Mouse (Mus musculus) kidney, embryonic 15.5 days (tissue): Measurements from ENCODE around the gene Chml. TPM values are rescaled to one million over a fixed set of nuclear protein-coding genes. Genes with fewer than 3 reads are reported as not detected.
A peak's percentile ranks its signal among the peaks of the same experiment; 100 is the strongest.

Experiments
- ATAC-seq: fragments of 200-750 bp; cut with Nextera tagmentation; replicated peaks from 2 replicates; pipeline ENCODE4 v1.8.0; 2017; ENCODE audit warnings: moderate TSS enrichment; ENCODE audit not compliant: low FRiP score
- H3K27ac ChIP-seq: fragments of 300-500 bp; sonication (generic); 2 replicates; pipeline ENCODE4 v1.5.1; 2015; ENCODE audit warnings: mild to moderate bottlenecking, inconsistent platforms
- H3K27me3 ChIP-seq: fragments of 300-500 bp; sonication (generic); 2 replicates; pipeline ENCODE4 v1.6.1; 2015; ENCODE audit warnings: inconsistent platforms
- H3K36me3 ChIP-seq: fragments of 300-500 bp; sonication (generic); 2 replicates; pipeline ENCODE4 v1.6.1; 2015; ENCODE audit warnings: inconsistent platforms
- H3K4me1 ChIP-seq: fragments of 300-500 bp; sonication (generic); 2 replicates; pipeline ENCODE4 v1.6.1; 2015; ENCODE audit warnings: inconsistent platforms
- H3K4me2 ChIP-seq: fragments of 300-500 bp; sonication (generic); 2 replicates; pipeline ENCODE4 v1.6.1; 2015; ENCODE audit warnings: moderate library complexity, mild to moderate bottlenecking, inconsistent platforms
- H3K4me3 ChIP-seq: fragments of 300-500 bp; sonication (generic); replicated peaks from 2 replicates; pipeline ENCODE4 v1.5.1; 2015; ENCODE audit warnings: mild to moderate bottlenecking, inconsistent platforms
- H3K9ac ChIP-seq: fragments of 300-500 bp; sonication (generic); 2 replicates; pipeline ENCODE4 v1.6.1; 2015; ENCODE audit warnings: mild to moderate bottlenecking, inconsistent platforms
- H3K9me3 ChIP-seq: fragments of 300-500 bp; sonication (generic); replicated peaks from 2 replicates; pipeline ENCODE4 v1.6.1; 2016; ENCODE audit warnings: inconsistent platforms
- WGBS: fragments of 180-500 bp; shearing (Covaris S2); methylation state at CpG from one replicate; pipeline ENCODE4 v1.1.7; 2015; ENCODE audit warnings: mixed read lengths; 5-methylcytosine and 5-hydroxymethylcytosine counted together
- polyA plus RNA-seq: library from polyadenylated mRNA; unstranded; fragments of >200 nt; fragmentation: Nextera tagmentation; extraction: Ambion mirVana; gene quantifications from 2 replicates; pipeline ENCODE4 v1.2.1, GENCODE M21; 2015

Chml gene
- polyA plus RNA-seq, 1 experiment from 2014 or later, result 3.4 TPM

DNA sequence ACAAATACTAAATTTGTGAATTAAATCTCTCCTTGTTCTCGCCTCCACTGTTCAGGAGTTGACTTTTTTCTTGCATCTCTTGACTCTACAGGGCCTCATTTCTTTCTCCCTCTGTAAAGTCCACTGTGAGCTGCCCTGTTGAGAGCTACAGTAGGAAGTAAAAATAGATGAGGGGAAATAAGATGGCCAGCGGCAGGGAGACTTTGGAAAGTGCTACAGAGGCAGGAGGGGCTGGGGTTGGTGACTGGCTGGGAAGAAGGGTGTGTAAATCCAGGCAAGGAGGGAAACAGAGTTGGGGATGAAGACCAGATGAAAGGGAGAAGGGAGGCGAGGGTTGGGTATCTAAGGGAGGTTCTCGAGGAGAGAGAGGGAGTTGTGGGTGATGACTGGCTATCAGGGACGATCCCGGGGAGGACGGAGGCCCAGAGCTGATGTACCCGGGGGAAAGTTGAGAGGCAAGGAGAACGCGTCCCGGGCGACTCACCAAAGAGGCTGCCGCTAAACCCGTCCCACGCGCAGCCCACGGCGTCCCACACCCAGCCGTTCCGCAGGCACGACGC lies 935 bp downstream of the Chml start:
- H3K9me3 ChIP-seq, result no peaks in the 10 kb centered on the region
- under 1% methylated on average over 21 of the region's 22 CpGs for WGBS
- H3K4me1 ChIP-seq, result peaks cover 18% of the 10 kb centered on the region
- ATAC-seq, result peak; percentile 1; the same call in 1 of the 2 replicates
- peaks cover 13% of the 10 kb centered on the region for H3K36me3 ChIP-seq
- H3K27ac ChIP-seq, result peak overlapping the region; percentile 91
- peak overlapping the region; percentile 91 for H3K4me2 ChIP-seq
- H3K27me3 ChIP-seq, result no peaks in the 10 kb centered on the region
- peak overlapping the region; percentile 80 for H3K4me3 ChIP-seq
- H3K9ac ChIP-seq, result peak overlapping the region; percentile 74

DNA sequence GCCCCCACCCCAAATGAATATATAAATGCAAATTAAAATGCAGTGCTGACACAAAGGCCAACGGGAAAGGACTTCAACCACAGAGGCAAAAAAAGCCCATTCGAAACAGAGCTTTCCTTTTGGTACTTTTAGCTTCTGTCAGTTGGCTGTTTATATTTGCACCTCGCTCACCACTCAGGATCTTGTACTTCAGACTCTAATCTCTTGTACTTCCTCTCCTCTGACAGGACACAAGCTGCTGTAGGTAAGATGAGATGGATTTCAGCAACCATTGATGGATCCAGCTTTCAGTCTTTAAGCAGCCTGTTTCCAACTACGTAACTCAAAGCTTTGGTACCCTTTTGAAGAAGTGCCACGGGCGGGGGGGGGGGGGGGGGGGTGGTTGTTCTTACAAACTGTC lies 11.7 kb downstream of the Chml start:
- Histone ChIP-seq H3K9ac (no peak overlapping the region), H3K36me3 (peaks cover 5% of the 10 kb centered on the region), H3K4me3 (no peak overlapping the region), H3K9me3 (no peaks in the 10 kb centered on the region), H3K4me2 (no peak overlapping the region), H3K27ac (no peak overlapping the region), H3K27me3 (no peaks in the 10 kb centered on the region), H3K4me1 (no peaks in the 10 kb centered on the region)
- ATAC-seq, result no peak
- WGBS, result 87% methylated on average over 6 of the region's 6 CpGs

DNA sequence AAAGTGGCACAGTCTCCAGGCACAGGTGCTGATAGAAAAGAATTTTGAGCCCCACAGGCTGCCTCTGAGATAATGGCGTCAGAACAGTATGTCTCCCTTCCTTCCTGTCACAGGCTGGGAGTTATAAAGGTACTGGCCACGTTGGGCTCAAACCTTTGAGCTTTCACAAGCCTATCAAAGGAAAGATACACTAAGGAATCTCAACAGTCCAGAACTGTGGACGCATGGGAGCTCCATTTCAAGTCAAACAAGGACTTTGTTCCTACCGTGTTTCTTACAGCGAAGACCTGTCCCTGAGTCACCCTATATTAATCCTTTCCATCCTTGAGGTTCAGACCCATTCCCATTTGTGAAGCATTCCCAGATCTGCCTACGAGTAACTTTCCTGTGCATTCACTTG lies 15.2 kb downstream of the Chml start:
- Histone ChIP-seq H3K4me2 (no peak overlapping the region), H3K9ac (no peak overlapping the region), H3K36me3 (no peaks in the 10 kb centered on the region), H3K4me1 (no peaks in the 10 kb centered on the region), H3K27ac (no peak overlapping the region), H3K9me3 (no peaks in the 10 kb centered on the region), H3K27me3 (no peaks in the 10 kb centered on the region), H3K4me3 (no peak overlapping the region)
- WGBS, result 84% methylated on average over 6 of the region's 6 CpGs
- ATAC-seq, result no peak

DNA sequence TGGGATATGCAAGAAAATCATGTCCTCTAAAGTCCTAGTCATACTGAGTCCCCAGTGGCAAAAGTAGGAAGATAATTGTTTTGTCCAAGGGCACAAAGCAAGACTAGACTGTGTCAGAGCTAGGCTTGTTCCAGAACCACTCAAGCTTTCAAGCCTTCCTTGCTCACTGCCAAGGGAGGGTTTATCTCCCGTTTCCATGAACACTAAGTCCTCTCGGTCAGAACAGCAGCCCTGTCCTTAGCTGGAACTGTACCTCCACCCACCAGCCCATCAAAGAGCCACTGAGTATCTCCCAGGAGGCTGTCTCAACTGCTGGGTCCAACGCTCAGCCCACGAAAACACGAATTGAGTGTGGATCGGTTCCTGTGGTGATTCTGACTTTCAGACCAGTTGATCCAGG lies 17.6 kb downstream of the Chml start:
- H3K9ac ChIP-seq, result no peak overlapping the region
- 76% methylated on average over 6 of the region's 6 CpGs for WGBS
- no peak overlapping the region for H3K4me3 ChIP-seq
- no peaks in the 10 kb centered on the region for H3K27me3 ChIP-seq
- ATAC-seq, result no peak
- H3K9me3 ChIP-seq, result no peaks in the 10 kb centered on the region
- H3K4me2 ChIP-seq, result no peak overlapping the region
- H3K36me3 ChIP-seq, result no peaks in the 10 kb centered on the region
- no peaks in the 10 kb centered on the region for H3K4me1 ChIP-seq
- H3K27ac ChIP-seq, result no peak overlapping the region

DNA sequence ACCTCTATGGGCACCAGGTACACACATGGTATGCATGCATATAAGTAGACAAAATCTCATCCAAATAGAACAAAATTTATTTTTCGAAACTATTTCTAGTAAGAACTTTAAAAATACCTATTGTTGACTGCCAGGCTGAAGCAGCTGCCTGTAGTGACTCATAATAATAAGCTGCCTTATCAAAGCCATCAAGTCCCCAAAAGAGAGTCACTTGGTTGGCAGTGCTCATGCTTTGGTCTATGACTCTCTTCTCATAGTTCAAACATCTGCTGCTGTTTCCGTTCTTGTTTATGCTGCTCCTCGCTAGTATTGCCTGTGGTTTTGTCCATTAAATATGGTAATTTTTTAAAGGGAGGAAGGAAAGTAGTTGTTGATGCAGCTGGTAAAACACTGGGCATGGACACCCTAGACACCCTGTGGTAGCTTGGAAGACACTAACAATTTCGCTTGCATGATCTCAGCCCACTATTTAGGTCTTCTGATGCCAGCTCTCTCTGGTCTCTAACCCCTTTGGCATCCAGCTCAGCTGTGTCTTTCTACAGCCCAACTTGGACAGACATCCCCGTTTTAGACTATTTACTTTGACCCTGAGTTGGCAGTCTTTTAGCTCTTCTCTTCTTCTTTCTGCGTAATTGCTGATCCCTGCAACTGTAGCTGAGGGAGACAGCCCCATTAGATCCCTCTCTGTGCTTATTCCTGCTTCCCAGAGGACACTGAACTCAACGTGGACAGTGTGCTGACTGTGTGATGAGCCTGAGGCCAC lies 19.0 kb downstream of the Chml start:
- H3K4me1 ChIP-seq, result no peaks in the 10 kb centered on the region
- H3K9me3 ChIP-seq, result no peaks in the 10 kb centered on the region
- no peak overlapping the region for H3K4me3 ChIP-seq
- WGBS, result 76% methylated on average over 7 of the region's 7 CpGs
- no peak overlapping the region for H3K9ac ChIP-seq
- H3K27me3 ChIP-seq, result no peaks in the 10 kb centered on the region
- H3K36me3 ChIP-seq, result no peaks in the 10 kb centered on the region
- no peak overlapping the region for H3K27ac ChIP-seq
- no peak for ATAC-seq
- no peak overlapping the region for H3K4me2 ChIP-seq

DNA sequence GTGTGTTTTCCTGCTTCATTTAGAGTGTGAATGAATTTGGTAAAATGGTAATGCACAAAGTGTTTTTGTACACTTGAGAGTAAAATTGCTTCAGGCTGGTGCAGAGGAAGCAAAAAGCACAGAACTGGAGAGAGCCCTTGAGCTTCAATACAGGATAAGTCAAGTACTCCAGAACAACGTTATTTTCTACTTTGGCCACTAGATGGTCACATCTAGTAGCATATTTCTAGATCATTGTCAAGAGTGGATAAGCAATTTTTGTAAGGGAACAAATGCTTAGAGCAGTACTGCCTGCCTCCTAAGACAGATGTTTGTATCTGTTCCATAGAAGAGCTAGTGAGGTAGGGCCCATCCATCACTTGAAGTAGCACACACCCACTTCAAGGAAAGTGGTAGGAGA lies 21.1 kb downstream of the Chml start:
- no peaks in the 10 kb centered on the region for H3K27me3 ChIP-seq
- no peak overlapping the region for H3K4me3 ChIP-seq
- WGBS, result 18% methylated on average over 1 of the region's 1 CpGs
- H3K27ac ChIP-seq, result no peak overlapping the region
- no peaks in the 10 kb centered on the region for H3K36me3 ChIP-seq
- H3K4me1 ChIP-seq, result no peaks in the 10 kb centered on the region
- ATAC-seq, result no peak
- H3K9ac ChIP-seq, result no peak overlapping the region
- H3K4me2 ChIP-seq, result no peak overlapping the region
- H3K9me3 ChIP-seq, result no peaks in the 10 kb centered on the region

DNA sequence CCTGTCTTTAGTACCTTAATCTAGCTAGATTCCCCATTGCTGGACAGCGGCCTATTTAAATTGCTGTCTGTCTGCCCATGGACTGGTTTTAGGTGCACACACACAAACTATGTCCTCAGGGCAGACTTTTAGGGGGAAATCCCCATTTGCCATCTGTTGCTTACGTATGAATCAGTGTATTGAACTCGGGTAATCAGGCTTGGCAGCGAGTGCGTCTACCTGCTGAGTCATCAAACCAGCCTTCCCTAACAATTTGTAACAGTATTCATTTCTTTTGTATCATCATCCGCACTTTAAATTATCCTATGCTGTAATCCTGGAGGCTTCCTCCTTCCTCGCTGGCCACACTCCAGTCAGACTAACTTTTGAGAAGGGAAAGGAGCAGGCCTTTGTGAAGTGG lies 22.7 kb downstream of the Chml start:
- ATAC-seq, result no peak
- H3K4me3 ChIP-seq, result no peak overlapping the region
- WGBS, result 83% methylated on average over 7 of the region's 7 CpGs
- no peaks in the 10 kb centered on the region for H3K27me3 ChIP-seq
- no peak overlapping the region for H3K4me2 ChIP-seq
- no peaks in the 10 kb centered on the region for H3K9me3 ChIP-seq
- H3K9ac ChIP-seq, result no peak overlapping the region
- H3K4me1 ChIP-seq, result no peaks in the 10 kb centered on the region
- no peak overlapping the region for H3K27ac ChIP-seq
- no peaks in the 10 kb centered on the region for H3K36me3 ChIP-seq

DNA sequence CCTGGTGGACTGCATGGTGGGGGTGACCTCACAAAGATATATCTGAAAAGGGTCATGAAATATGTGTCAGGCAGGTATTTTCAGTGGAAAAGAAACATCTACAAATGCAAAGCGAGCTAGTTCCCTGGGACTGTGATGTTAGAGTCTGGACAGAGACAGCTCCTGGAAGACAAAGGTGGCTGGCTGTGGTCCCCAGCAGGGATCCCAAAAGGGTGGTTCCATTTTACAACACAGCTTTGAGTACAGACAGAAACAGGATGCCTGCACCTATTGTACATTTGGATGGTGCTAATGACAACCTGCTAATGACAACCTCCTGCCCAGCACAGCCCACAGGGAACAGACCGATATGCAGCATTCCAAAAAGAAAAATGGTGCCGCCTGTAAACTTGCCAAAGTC lies 23.2 kb downstream of the Chml start:
- no peaks in the 10 kb centered on the region for H3K9me3 ChIP-seq
- H3K4me3 ChIP-seq, result no peak overlapping the region
- no peaks in the 10 kb centered on the region for H3K4me1 ChIP-seq
- H3K36me3 ChIP-seq, result no peaks in the 10 kb centered on the region
- no peak for ATAC-seq
- no peak overlapping the region for H3K27ac ChIP-seq
- H3K4me2 ChIP-seq, result no peak overlapping the region
- no peak overlapping the region for H3K9ac ChIP-seq
- H3K27me3 ChIP-seq, result no peaks in the 10 kb centered on the region
- WGBS, result 92% methylated on average over 3 of the region's 3 CpGs

DNA sequence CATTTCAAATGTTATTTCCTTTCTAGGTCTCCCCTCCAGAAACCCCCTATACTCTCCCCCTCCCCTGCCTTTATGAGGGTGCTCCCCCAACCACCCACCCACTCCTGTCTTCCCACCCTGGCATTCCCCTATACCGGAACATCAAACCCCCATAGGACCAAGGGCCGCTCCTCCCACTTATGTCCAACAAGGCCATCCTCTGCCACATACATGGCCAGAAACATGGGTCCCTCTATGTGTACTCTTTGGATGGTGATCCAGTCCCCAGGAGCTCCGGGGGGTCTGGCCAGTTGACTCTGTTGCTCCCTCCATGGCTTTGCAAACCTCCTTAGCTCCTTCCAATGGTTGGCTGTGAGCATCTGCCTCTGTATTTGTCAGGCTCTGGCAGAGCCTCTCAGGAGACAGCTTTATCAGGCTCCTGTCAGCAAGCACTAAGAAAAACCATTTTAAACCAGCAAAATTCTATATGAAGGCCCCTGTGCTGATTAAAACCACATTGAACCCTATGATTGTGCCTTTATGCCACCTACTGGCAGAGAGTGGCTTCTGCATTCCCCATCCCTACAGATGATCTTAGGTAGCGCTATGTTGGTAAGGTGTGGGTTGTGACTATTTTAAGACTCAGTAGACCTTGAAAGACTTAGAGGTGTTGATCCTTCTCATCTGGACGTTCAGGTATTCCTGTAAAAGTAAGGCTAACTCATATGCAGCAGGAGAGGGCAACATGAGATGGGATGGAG lies 23.9 kb downstream of the Chml start:
- Histone ChIP-seq H3K9ac (no peak overlapping the region), H3K36me3 (no peaks in the 10 kb centered on the region), H3K4me1 (no peaks in the 10 kb centered on the region), H3K4me2 (no peak overlapping the region), H3K9me3 (no peaks in the 10 kb centered on the region), H3K27me3 (no peaks in the 10 kb centered on the region), H3K4me3 (no peak overlapping the region), H3K27ac (no peak overlapping the region)
- 76% methylated on average over 5 of the region's 5 CpGs for WGBS
- peak; percentile 78; the same call in 1 of the 2 replicates for ATAC-seq

DNA sequence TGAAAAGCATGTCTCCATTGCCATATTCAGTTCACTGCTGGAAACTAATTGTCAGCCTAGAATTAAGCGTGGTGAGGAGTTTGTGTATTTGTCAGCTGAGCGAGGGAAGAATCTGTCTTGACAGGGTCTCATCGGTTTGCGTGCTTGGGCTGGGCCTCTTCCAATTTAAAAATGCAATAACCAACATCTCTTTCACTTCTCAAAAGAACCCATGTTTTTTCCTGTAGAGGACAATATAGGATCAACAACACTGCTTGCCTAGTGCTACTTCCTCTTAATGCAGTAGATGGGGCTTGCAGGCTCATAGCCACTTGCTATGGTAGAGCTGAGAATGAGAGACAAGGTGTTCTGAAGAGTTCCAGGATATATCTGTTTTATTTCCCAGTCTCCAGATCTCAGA lies 32.8 kb downstream of the Chml start:
- no peak for ATAC-seq
- no peak overlapping the region for H3K27ac ChIP-seq
- H3K9ac ChIP-seq, result no peak overlapping the region
- no peak overlapping the region for H3K4me2 ChIP-seq
- no peaks in the 10 kb centered on the region for H3K9me3 ChIP-seq
- no peaks in the 10 kb centered on the region for H3K4me1 ChIP-seq
- H3K36me3 ChIP-seq, result no peaks in the 10 kb centered on the region
- 91% methylated on average over 4 of the region's 4 CpGs for WGBS
- H3K27me3 ChIP-seq, result no peaks in the 10 kb centered on the region
- H3K4me3 ChIP-seq, result no peak overlapping the region

DNA sequence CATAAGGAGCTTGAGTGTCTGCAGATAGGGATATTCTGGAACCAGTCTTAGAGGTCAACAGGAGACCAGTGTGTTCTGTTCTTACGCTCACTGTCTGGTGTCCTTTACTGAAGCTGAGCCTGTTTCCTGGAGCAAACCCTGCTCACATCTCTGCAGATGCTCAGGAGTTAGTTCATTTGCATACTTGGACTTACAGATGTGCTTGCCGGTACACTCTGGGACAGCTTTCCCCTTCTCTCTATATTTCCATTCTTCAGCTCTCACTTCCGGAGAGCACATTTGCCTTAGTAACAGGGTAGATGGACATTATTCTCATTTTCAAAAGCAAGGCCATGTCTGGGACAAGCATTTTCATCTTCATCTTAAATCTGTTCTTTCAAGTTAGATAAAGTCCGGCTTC lies 44.1 kb downstream of the Chml start:
- 92% methylated on average over 4 of the region's 4 CpGs for WGBS
- ATAC-seq, result no peak
- no peaks in the 10 kb centered on the region for H3K4me1 ChIP-seq
- no peak overlapping the region for H3K4me3 ChIP-seq
- H3K9ac ChIP-seq, result no peak overlapping the region
- no peaks in the 10 kb centered on the region for H3K27me3 ChIP-seq
- no peak overlapping the region for H3K4me2 ChIP-seq
- H3K9me3 ChIP-seq, result no peaks in the 10 kb centered on the region
- H3K36me3 ChIP-seq, result no peaks in the 10 kb centered on the region
- no peak overlapping the region for H3K27ac ChIP-seq

DNA sequence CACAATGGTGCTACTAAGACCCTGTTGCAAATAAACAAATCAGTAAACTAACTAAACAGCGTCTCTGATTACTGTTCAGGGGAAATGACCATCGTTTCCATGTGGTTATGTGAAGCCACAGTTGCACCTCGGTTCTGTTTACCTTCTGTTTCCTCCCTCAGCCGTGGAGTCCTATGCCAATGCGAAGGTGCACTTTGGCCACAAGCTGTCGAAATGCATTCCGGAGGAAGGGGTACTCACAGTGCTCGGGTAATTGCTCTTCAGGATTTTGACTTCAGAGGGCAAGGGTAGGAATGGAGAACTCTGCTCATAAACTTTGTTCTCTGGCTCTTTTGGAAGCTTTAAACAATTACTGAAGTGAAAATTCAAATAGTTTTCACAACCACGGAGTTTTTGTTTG lies 45.7 kb downstream of the Chml start:
- Histone ChIP-seq H3K9me3 (no peaks in the 10 kb centered on the region), H3K4me2 (no peak overlapping the region), H3K4me3 (no peak overlapping the region), H3K27ac (no peak overlapping the region), H3K9ac (no peak overlapping the region), H3K36me3 (no peaks in the 10 kb centered on the region), H3K27me3 (no peaks in the 10 kb centered on the region), H3K4me1 (no peaks in the 10 kb centered on the region)
- 42% methylated on average over 9 of the region's 9 CpGs for WGBS
- no peak; the same call in 1 of the 2 replicates for ATAC-seq
